Mouse (Mus musculus): ENCODE data around the gene Sec11a.

- TF ChIP-seq CTCF (IDR thresholded peaks at IDR 0.05; ENCODE audit: insufficient read depth, low read length): no peak
- TF ChIP-seq POLR2A (IDR thresholded peaks at IDR 0.05; ENCODE audit: borderline replicate concordance, extremely low read depth, low read depth, low read length): no peak
These were observed 92.3 kb downstream of the Sec11a start for GRCm38 (mm10) chr7:80855316-80855715.

Data from lung, adult 2 months (tissue).